Mouse (Mus musculus) layer of hippocampus, adult 2 months (tissue): ENCODE results near the gene Myo18b. TPM values are rescaled to one million over a fixed set of nuclear protein-coding genes. Genes with fewer than 3 reads are reported as not detected.
A peak's percentile ranks its signal among the peaks of the same experiment; 100 is the strongest.

Source experiments
- DNase-seq, 2 experiments: peaks; one replicate each; pipeline ENCODE4 v3.0.0; 2022; ENCODE audit warnings: low spot score in 2 of 2
- H3K27ac ChIP-seq: fragments of 200-600 bp; 2 replicates; pipeline ENCODE4 v1.8.1; 2022
- H3K4me3 ChIP-seq: fragments of 200-600 bp; 2 replicates; pipeline ENCODE4 v1.8.1; 2022; ENCODE audit warnings: mild to moderate bottlenecking
- CTCF ChIP-seq: fragments of 200-600 bp; conservative IDR thresholded peaks from 2 replicates; pipeline ENCODE4 v1.8.1; 2022; ENCODE audit warnings: antibody characterized with exemption, mild to moderate bottlenecking, moderate library complexity
- total RNA-seq, 2 experiments: library from RNA; stranded (reverse); gene quantifications; 2 replicates each; pipeline ENCODE4 v1.2.3; 2021

Gene Myo18b
- total RNA-seq, 2 experiments from 2014 or later: 1.4 to 1.6 TPM

GRCm38 (mm10) chr5:112859379-112860035, 36.7 kb downstream of the Myo18b start:
- no peak overlapping the region; the same call in 1 of the 2 replicates for H3K27ac ChIP-seq
- DNase-seq: peak in 1 of 2 experiments; percentile 35
- no peak for TF ChIP-seq CTCF
- no peak overlapping the region for H3K4me3 ChIP-seq

GRCm38 (mm10) chr5:112853179-112853578, 43.0 kb downstream of the Myo18b start:
- TF ChIP-seq CTCF: no peak
- no peak overlapping the region for H3K4me3 ChIP-seq
- peak overlapping the region; percentile 67 for H3K27ac ChIP-seq
- DNase-seq: peak; percentile 54 to 63

GRCm38 (mm10) chr5:112851389-112851788, 44.8 kb downstream of the Myo18b start:
- TF ChIP-seq CTCF: no peak
- no peak overlapping the region for H3K4me3 ChIP-seq
- peak; percentile 26 to 34 for DNase-seq
- H3K27ac ChIP-seq: peak overlapping the region; percentile 67

GRCm38 (mm10) chr5:112848586-112849280, 47.4 kb downstream of the Myo18b start:
- TF ChIP-seq CTCF: peak; percentile 91
- Histone ChIP-seq H3K4me3 (no peak overlapping the region), H3K27ac (no peak overlapping the region)
- peak; percentile 41 to 63 for DNase-seq

- H3K27ac ChIP-seq: no peak overlapping the region
- DNase-seq: no peak
- TF ChIP-seq CTCF: no peak
- H3K4me3 ChIP-seq: no peak overlapping the region
Measured at GRCm38 (mm10) chr5:112847985-112848542, 48.1 kb downstream of the Myo18b start.

- no peak for TF ChIP-seq CTCF
- no peak for DNase-seq
- Histone ChIP-seq H3K4me3 (no peak overlapping the region), H3K27ac (no peak overlapping the region)
Measured at GRCm38 (mm10) chr5:112846146-112846545, 50.0 kb downstream of the Myo18b start.

- DNase-seq: no peak
- Histone ChIP-seq H3K4me3 (no peak overlapping the region), H3K27ac (no peak overlapping the region)
- no peak for TF ChIP-seq CTCF
Measured at GRCm38 (mm10) chr5:112844460-112844859, 51.7 kb downstream of the Myo18b start.

- TF ChIP-seq CTCF: no peak
- no peak overlapping the region for H3K27ac ChIP-seq
Measured at GRCm38 (mm10) chr5:112843676-112844257, 52.4 kb downstream of the Myo18b start.

GRCm38 (mm10) chr5:112842696-112843095, 53.5 kb downstream of the Myo18b start:
- H3K27ac ChIP-seq: no peak overlapping the region
- TF ChIP-seq CTCF: no peak
- no peak for DNase-seq
- no peak overlapping the region for H3K4me3 ChIP-seq

More at GRCm38 (mm10) chr5:112843676-112844257, 52.4 kb downstream of the Myo18b start:
- no peak overlapping the region for H3K4me3 ChIP-seq
- DNase-seq: no peak

GRCm38 (mm10) chr5:112841850-112842249, 54.3 kb downstream of the Myo18b start:
- Histone ChIP-seq H3K4me3 (no peak overlapping the region), H3K27ac (0 out of 2 replicates have a peak overlapping the region, but pooled peaks have one; percentile 14)
- no peak for DNase-seq
- no peak for TF ChIP-seq CTCF

- H3K27ac ChIP-seq: no peak overlapping the region
- no peak for TF ChIP-seq CTCF
Measured at GRCm38 (mm10) chr5:112834896-112835295, 61.3 kb downstream of the Myo18b start.

GRCm38 (mm10) chr5:112833866-112834265, 62.3 kb downstream of the Myo18b start:
- Histone ChIP-seq H3K27ac (no peak overlapping the region), H3K4me3 (no peak overlapping the region)
- no peak for TF ChIP-seq CTCF
- no peak for DNase-seq

More at GRCm38 (mm10) chr5:112834896-112835295, 61.3 kb downstream of the Myo18b start:
- DNase-seq: no peak
- no peak overlapping the region for H3K4me3 ChIP-seq
